Mouse (Mus musculus) stomach, postnatal 0 days (tissue): ENCODE results near the gene Kdm5a.

Source experiments
- CTCF ChIP-seq: IDR thresholded peaks from 2 replicates; pipeline ENCODE4 v1.5.1; 2016; ENCODE audit warnings: antibody characterized with exemption, low read depth, mild to moderate bottlenecking, moderate library complexity
- EP300 ChIP-seq: optimal IDR thresholded peaks from 2 replicates; pipeline ENCODE3; 2016; ENCODE audit warnings: antibody characterized with exemption

GRCm38 (mm10) chr6:120464406-120464939 lies 100.5 kb downstream of the Kdm5a start:
- TF ChIP-seq CTCF (no peak), EP300 (no peak)
